Mouse (Mus musculus) skeletal muscle tissue, postnatal 0 days (tissue): ENCODE data around the gene Slc45a3. TPM values are rescaled to one million over a fixed set of nuclear protein-coding genes. Genes with fewer than 3 reads are reported as not detected.

Experiments
- polyA plus RNA-seq: library from polyadenylated mRNA; unstranded; fragments of >200 nt; fragmentation: Nextera tagmentation; extraction: Ambion mirVana; gene quantifications from 2 replicates; pipeline ENCODE4 v1.2.1, GENCODE M21; 2015

Slc45a3 gene
- 5.3 and 7.4 TPM in 2 replicates for polyA plus RNA-seq

GRCm38 (mm10) chr1:131962606-131963084 is at the start of gene Slc45a3:
Gene Slc45a3, plus strand, starts transcription at chr1:131962967.

GRCm38 (mm10) chr1:132007282-132007815 is 44.6 kb downstream of the Slc45a3 start, which contains the start of gene Elk4:
Gene Elk4, plus strand, starts transcription at chr1:132007607.

Other genes starting within 250 kb of the Slc45a3 start
- 0.09 TPM in 1 of 2 replicates, not detected in the other for gene Slc26a9, start 218.9 kb upstream of the Slc45a3 start, polyA plus RNA-seq
- gene Pm20d1, start 165.6 kb upstream of the Slc45a3 start, polyA plus RNA-seq = 1.0 and 1.1 TPM in 2 replicates
- gene Slc41a1, start 135.5 kb upstream of the Slc45a3 start, polyA plus RNA-seq = 38.7 and 39.5 TPM in 2 replicates
- 18.7 and 20.5 TPM in 2 replicates for gene Rab29, start 95.7 kb upstream of the Slc45a3 start, polyA plus RNA-seq
- gene Nucks1, start 52.4 kb upstream of the Slc45a3 start, polyA plus RNA-seq = 29.2 and 32.5 TPM in 2 replicates
- gene Elk4, start 44.6 kb downstream of the Slc45a3 start, polyA plus RNA-seq = 12.2 and 14.6 TPM in 2 replicates
- gene Mfsd4a, start 105.1 kb downstream of the Slc45a3 start, polyA plus RNA-seq = 4.2 and 4.9 TPM in 2 replicates
- gene Cdk18, start 176.7 kb downstream of the Slc45a3 start, polyA plus RNA-seq = 0.40 and 0.74 TPM in 2 replicates
- not detected in 2 replicates for gene Lemd1, start 228.5 kb downstream of the Slc45a3 start, polyA plus RNA-seq
- 0.04 TPM in 2 replicates for gene AC124108.1, start 228.5 kb downstream of the Slc45a3 start, polyA plus RNA-seq